Mouse (Mus musculus) kidney, embryonic 14.5 days (tissue): ENCODE measurements around the gene Prm1. TPM values are rescaled to one million over a fixed set of nuclear protein-coding genes. Genes with fewer than 3 reads are reported as not detected.
"Not testable (repeated sequence)": the region's sequence is repeated elsewhere in the genome, so short reads cannot be mapped to it uniquely, and the experiment has no call there.

Experiments used
- ATAC-seq: fragments of 200-750 bp; cut with Nextera tagmentation; 2 replicates; pipeline ENCODE4 v1.8.0; 2017; ENCODE audit warnings: moderate number of reproducible peaks, mild to moderate bottlenecking, moderate TSS enrichment, moderate library complexity; ENCODE audit not compliant: low FRiP score, low TSS enrichment
- H3K27ac ChIP-seq: fragments of 300-500 bp; sonication (generic); 2 replicates; pipeline ENCODE4 v1.5.1; 2014; ENCODE audit warnings: low read depth, mild to moderate bottlenecking, low read length, moderate library complexity, mixed read lengths
- H3K27me3 ChIP-seq: fragments of 300-500 bp; sonication (generic); 2 replicates; pipeline ENCODE4 v1.6.1; 2014; ENCODE audit warnings: mild to moderate bottlenecking, low read length; ENCODE audit not compliant: control insufficient read depth, insufficient read depth
- H3K36me3 ChIP-seq: fragments of 300-500 bp; sonication (generic); 2 replicates; pipeline ENCODE4 v1.6.1; 2014; ENCODE audit warnings: low read length, mixed read lengths; ENCODE audit not compliant: control insufficient read depth, insufficient read depth
- H3K4me1 ChIP-seq: fragments of 300-500 bp; sonication (generic); 2 replicates; pipeline ENCODE4 v1.6.1; 2014; ENCODE audit warnings: low read length, mixed read lengths; ENCODE audit not compliant: control insufficient read depth, insufficient read depth
- H3K4me2 ChIP-seq: fragments of 300-500 bp; sonication (generic); replicated peaks from 2 replicates; pipeline ENCODE4 v1.6.1; 2014; ENCODE audit warnings: low read depth, mild to moderate bottlenecking, low read length
- H3K4me3 ChIP-seq: fragments of 300-500 bp; sonication (generic); 2 replicates; pipeline ENCODE4 v1.5.1; 2014; ENCODE audit warnings: mild to moderate bottlenecking, low read length
- H3K9ac ChIP-seq: fragments of 300-500 bp; sonication (generic); 2 replicates; pipeline ENCODE4 v1.6.1; 2014; ENCODE audit warnings: low read depth, mild to moderate bottlenecking, low read length, moderate library complexity
- H3K9me3 ChIP-seq: fragments of 300-500 bp; sonication (generic); 2 replicates; pipeline ENCODE4 v1.6.1; 2016; ENCODE audit warnings: low read length; ENCODE audit not compliant: control insufficient read depth
- WGBS: fragments of 180-500 bp; shearing (Covaris S2); extraction: QIAGEN DNeasy Blood & Tissue Kit; methylation state at CpG from one replicate; pipeline ENCODE4 v1.1.7; 2014; 5-methylcytosine and 5-hydroxymethylcytosine counted together
- polyA plus RNA-seq: library from polyadenylated mRNA; unstranded; fragments of >200 nt; fragmentation: Nextera tagmentation; extraction: Ambion mirVana; gene quantifications from 2 replicates; pipeline ENCODE4 v1.2.1, GENCODE M21; 2014

Gene Prm1
- polyA plus RNA-seq, 1 experiment from 2014 or later: not detected

DNA sequence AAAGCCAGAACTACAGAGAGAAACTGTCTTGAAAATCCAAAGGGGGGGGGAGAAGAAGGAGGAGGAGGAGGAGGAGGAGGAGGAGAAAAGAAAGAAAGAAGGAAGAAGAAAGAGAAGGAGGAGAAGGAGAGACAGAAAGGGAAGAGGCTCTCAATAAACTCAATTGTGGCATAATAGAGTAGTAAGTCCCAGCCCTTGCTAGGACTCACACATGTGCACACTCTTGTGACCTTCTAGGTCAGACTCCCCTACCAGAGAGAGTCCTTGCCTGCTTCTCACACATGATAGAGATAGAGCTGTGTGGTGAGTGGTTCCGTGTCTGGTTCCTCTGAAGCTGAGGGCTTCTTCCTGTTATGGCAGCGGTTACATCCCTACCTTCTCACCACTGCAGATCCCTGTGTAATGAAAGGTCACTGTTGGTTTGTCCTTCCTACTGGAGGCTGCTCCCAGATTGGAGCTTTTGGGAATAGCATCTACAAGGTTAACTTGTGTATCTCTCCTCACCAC lies 7.3 kb upstream of the Prm1 start, which contains the start of gene Gm11172:
Gene Gm11172, plus strand, starts transcription at position 51 of the 507 bp plus-strand sequence.
- Histone ChIP-seq H3K4me3 (no peak within 1 kb of the TSS), H3K9me3 (no peaks in the 10 kb centered on the region), H3K4me1 (no peaks in the 10 kb centered on the region), H3K27ac (no peak within 1 kb of the TSS), H3K4me2 (no peak within 1 kb of the TSS), H3K27me3 (no peaks in the 10 kb centered on the region), H3K9ac (no peak within 1 kb of the TSS), H3K36me3 (no peaks in the 10 kb centered on the region)
- no peak for ATAC-seq
- WGBS: 92% methylated on average over 2 of the region's 2 CpGs

DNA sequence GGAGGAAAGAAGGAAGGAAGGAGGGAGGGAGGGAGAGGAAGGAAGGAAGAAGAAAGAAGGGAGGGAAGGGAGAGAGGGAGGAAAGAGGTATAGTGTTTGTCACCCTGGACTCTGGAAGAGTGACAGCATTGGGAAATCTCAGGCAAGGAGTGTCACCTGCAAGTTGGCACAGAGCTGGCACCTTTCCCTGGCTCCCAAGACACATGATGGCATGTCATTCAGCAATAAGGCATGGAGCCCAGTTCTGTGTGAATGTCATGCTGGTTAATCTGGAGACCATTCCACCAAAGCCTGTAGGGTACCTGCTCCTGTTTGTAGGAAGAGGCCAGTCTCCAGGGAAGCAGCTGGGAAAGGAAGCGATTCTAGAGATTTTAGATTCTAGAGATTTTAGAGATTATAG lies 4.7 kb upstream of the Prm1 start:
- no peak for ATAC-seq
- Histone ChIP-seq H3K4me1 (no peaks in the 10 kb centered on the region), H3K4me3 (no peak overlapping the region), H3K4me2 (no peak overlapping the region), H3K27me3 (no peaks in the 10 kb centered on the region), H3K9ac (no peak overlapping the region), H3K36me3 (no peaks in the 10 kb centered on the region), H3K27ac (no peak overlapping the region), H3K9me3 (no peaks in the 10 kb centered on the region)
- WGBS: 92% methylated on average over 1 of the region's 1 CpGs

DNA sequence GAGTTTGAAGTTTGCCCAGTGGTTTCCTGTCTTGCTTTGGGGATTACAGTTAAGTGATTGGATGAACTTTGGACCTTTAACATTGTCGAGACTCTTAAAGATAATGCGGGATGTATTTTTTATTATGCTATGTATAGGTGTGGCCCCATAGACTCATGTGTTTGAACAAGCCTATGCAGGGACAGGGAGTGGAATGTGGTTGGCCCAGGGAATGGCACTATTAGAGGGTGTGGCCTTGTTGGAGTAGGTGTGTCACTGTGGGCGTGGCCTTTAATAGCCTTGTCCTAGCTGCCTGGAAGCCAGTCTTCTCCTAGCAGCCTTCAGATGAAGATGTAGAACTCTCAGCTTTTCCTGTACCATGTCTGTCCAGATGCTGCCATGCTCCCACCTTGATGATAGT lies 3.2 kb downstream of the Prm1 start:
- H3K9me3 ChIP-seq, ATAC-seq, H3K9ac ChIP-seq, H3K27me3 ChIP-seq, H3K27ac ChIP-seq, H3K36me3 ChIP-seq, H3K4me3 ChIP-seq, H3K4me1 ChIP-seq, H3K4me2 ChIP-seq: not testable (repeated sequence)
- WGBS: 86% methylated on average over 3 of the region's 3 CpGs

DNA sequence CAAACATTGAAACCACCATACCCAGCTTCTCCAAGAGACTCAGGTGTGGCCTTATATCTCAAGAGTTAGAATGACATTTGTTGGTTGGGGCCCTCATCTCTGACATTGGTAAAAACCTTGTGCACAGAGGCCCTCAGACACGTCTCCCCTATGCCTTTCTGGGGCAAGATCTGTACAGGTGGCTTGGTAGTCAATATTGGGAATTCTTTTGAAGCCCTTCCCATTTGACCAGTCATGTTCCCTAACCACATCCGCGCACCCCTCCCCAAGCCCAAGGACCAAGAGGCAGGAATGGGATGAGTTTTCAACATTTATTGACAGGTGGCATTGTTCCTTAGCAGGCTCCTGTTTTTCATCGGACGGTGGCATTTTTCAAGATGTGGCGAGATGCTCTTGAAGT lies 9.6 kb downstream of the Prm1 start, which contains the start of gene Prm2:
Gene Prm2, minus strand, starts transcription at position 101 of the 400 bp plus-strand sequence.
- no peaks in the 10 kb centered on the region for H3K9me3 ChIP-seq
- no peaks in the 10 kb centered on the region for H3K4me1 ChIP-seq
- no peak within 1 kb of the TSS for H3K4me3 ChIP-seq
- WGBS: 78% methylated on average over 6 of the region's 6 CpGs
- H3K9ac ChIP-seq: no peak within 1 kb of the TSS
- H3K4me2 ChIP-seq: no peak within 1 kb of the TSS
- ATAC-seq: no peak
- H3K27ac ChIP-seq: no peak within 1 kb of the TSS
- H3K36me3 ChIP-seq: no peaks in the 10 kb centered on the region
- H3K27me3 ChIP-seq: peaks cover 7% of the 10 kb centered on the region; the same call in 1 of the 2 replicates

DNA sequence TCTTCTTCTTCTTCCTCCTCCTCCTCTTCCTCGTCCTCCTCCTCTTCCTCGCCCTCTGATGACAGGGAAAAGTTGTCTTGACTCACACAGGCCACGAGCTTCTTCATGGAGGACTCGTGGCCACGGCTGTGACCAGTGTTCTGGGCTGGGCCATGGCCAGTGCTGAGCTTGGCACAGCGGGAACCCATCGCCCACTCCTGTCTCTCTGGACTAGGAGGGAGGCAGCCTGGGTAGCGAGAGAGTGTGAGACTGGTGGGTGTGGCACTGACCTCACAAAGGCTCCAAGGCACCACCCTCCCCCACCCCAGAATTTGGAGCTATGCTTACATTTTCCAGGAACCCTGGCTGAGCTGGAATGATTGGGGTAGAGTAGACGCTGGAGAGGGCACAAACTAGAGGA lies 14.9 kb downstream of the Prm1 start, which contains the start of gene Prm3:
Gene Prm3, minus strand, starts transcription at position 213 of the 400 bp plus-strand sequence.
- Histone ChIP-seq H3K9me3 (no peaks in the 10 kb centered on the region), H3K36me3 (no peaks in the 10 kb centered on the region), H3K4me3 (no peak within 1 kb of the TSS), H3K27ac (no peak within 1 kb of the TSS), H3K9ac (no peak within 1 kb of the TSS), H3K4me2 (no peak within 1 kb of the TSS), H3K27me3 (no peaks in the 10 kb centered on the region; the same call in 1 of the 2 replicates), H3K4me1 (peaks cover 7% of the 10 kb centered on the region; the same call in 1 of the 2 replicates)
- 83% methylated on average over 9 of the region's 9 CpGs for WGBS
- ATAC-seq: no peak

DNA sequence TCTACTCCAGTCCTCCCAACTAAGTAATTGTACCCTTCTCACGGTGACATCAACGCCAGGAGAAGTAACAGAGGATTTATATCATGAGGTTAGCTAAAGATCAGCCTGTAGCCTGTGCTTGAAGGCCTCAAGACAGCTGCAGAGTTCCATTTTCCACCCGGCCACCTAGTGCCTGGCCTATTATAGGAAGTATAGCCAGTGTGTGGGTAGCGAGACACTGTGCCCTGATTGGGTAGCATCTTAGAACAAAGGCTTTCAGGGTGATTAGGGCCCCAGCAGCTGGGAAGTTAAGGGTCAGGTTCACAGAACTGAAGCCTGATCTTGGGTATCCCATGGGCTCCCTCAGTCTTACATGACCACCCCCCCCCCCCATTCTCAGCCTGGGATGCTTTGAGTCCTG lies 16.8 kb downstream of the Prm1 start:
- no peak overlapping the region for H3K9ac ChIP-seq
- ATAC-seq: no peak

DNA sequence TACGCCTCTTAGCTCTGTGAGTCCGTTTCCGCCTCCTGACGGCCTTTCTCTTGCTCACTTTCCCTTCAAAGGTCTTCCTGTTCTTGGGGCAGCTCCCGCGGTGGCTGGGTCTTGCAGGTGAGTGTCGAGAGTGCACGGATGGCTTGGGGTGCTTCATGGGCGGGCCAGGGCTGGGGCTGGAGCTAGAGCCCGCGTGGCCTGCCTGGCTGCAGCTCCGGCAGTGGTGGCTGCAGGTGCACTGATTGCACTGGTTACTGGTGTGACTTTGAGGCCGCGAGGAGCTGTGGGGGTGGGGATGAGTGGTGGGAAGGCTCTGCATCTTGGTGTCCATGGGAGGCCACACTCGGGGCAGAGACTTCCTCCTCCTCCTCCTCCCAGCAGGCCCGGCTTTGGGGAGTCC lies 17.4 kb downstream of the Prm1 start, which contains the start of gene Tnp2:
Gene Tnp2, minus strand, starts transcription at position 390 of the 400 bp plus-strand sequence.
- no peak within 1 kb of the TSS for H3K4me2 ChIP-seq
- 35% methylated on average over 16 of the region's 16 CpGs for WGBS
- H3K36me3 ChIP-seq: no peaks in the 10 kb centered on the region
- no peak within 1 kb of the TSS for H3K27ac ChIP-seq
- H3K27me3 ChIP-seq: no peaks in the 10 kb centered on the region
- H3K9me3 ChIP-seq: no peaks in the 10 kb centered on the region
- no peak within 1 kb of the TSS for H3K9ac ChIP-seq
- H3K4me3 ChIP-seq: no peak within 1 kb of the TSS
- peaks cover 14% of the 10 kb centered on the region for H3K4me1 ChIP-seq
- ATAC-seq: no peak

More for the DNA sequence above, 16.8 kb downstream of the Prm1 start:
- H3K27ac ChIP-seq: no peak overlapping the region
- WGBS: 41% methylated on average over 4 of the region's 4 CpGs
- peaks cover 10% of the 10 kb centered on the region for H3K4me1 ChIP-seq
- H3K9me3 ChIP-seq: no peaks in the 10 kb centered on the region
- H3K4me3 ChIP-seq: no peak overlapping the region
- H3K36me3 ChIP-seq: no peaks in the 10 kb centered on the region
- H3K27me3 ChIP-seq: no peaks in the 10 kb centered on the region
- H3K4me2 ChIP-seq: no peak overlapping the region

DNA sequence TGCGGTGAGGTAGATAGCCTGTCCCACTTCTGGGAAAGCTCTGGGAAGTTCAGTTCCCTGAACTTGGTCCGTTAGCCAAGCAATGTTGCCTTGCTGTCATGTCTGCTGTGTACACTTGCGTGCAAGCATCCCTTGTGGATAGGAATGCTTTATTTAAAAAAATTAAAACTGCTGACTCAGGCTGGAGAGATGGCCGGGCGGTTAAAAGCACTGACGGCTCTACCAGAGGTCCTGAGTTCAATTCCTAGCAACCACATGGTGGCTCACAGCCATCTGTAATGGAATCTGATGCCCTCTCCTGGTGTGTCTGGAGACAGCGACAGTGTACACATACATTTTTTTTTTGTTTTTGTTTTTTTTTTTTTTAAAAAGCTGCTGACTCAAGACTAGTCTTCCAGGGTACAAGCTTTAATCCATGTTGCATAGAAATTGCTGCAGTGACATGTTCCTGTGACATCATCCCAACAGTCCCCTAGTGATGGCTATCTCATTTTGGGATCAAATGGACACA lies 18.0 kb downstream of the Prm1 start:
- Histone ChIP-seq H3K9ac (no peak overlapping the region), H3K27ac (no peak overlapping the region), H3K4me3 (no peak overlapping the region), H3K9me3 (no peaks in the 10 kb centered on the region), H3K4me2 (no peak overlapping the region), H3K27me3 (no peaks in the 10 kb centered on the region), H3K4me1 (peaks cover 21% of the 10 kb centered on the region), H3K36me3 (peaks cover under 1% of the 10 kb centered on the region; the same call in 1 of the 2 replicates)
- ATAC-seq: no peak
- WGBS: 76% methylated on average over 7 of the region's 7 CpGs

DNA sequence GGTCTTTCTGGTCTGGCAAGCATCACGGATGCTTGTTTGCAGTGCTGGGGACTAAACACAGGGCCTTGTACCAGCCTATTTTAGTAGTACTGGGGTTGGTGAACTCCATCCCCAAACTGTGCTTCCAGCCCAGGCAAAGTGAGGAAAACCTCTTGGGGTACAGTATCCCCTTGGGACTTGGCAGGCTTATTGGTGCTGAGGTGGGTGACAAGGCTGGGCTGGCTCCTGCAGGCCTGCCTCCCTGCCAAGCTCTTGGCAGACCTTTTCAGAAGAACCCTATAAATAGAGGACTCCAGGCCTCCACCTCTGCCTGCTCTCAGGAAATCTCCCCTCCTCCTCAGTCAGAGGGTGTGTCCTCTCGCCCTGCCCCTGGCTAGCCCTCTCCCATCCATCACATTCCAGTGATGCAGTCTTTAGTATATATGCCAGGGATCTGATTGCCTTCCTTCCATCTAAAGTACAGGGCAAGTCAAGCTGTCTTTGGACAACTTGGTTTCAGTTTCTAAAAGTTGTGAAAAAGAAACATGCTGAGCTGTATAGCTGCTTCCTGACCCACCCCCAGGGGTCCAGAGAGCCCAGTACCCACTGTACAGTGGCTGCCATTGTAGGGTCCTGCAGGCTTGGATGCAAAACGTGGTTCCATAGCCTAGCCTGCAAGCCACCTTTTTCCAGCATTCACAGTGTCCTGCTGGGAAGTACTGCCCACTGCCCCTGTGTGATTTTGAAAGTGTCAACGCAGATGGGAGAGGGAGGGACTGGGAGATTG lies 18.7 kb downstream of the Prm1 start:
- H3K4me2 ChIP-seq: peak overlapping the region; percentile 97; the same call in 1 of the 2 replicates
- 51% methylated on average over 4 of the region's 4 CpGs for WGBS
- H3K9me3 ChIP-seq: no peaks in the 10 kb centered on the region
- H3K4me1 ChIP-seq: peaks cover 27% of the 10 kb centered on the region
- H3K4me3 ChIP-seq: no peak overlapping the region
- H3K9ac ChIP-seq: no peak overlapping the region
- H3K27ac ChIP-seq: peak overlapping the region; percentile 96; the same call in 1 of the 2 replicates
- no peaks in the 10 kb centered on the region for H3K27me3 ChIP-seq
- ATAC-seq: no peak
- H3K36me3 ChIP-seq: peaks cover 4% of the 10 kb centered on the region; the same call in 1 of the 2 replicates
